Mouse (Mus musculus): ENCODE measurements around the gene Mst1. TPM values are rescaled to one million over a fixed set of nuclear protein-coding genes. Genes with fewer than 3 reads are reported as not detected.

The Mst1 gene
- polyA plus RNA-seq (2016; fragmentation: Nextera tagmentation; extraction: Ambion mirVana) = 0.54 and 0.74 TPM in 2 replicates

GRCm38 (mm10) chr9:108080168-108080567, at the start of gene Mst1:
Gene Mst1 (plus strand): TSS chr9:108080436.
- no peak for DNase-seq (ENCODE audit: low spot score)
- Histone ChIP-seq H3K9me3 (replicated peaks) (no peaks in the 10 kb centered on the region), H3K27ac (peak within 1 kb of the TSS; percentile 90), H3K36me3 (peaks cover 16% of the 10 kb centered on the region), H3K4me3 (peak within 1 kb of the TSS; percentile 85), H3K4me1 (peaks cover 51% of the 10 kb centered on the region), H3K27me3 (ENCODE audit: low read depth, poor library complexity, severe bottlenecking) (peaks cover 54% of the 10 kb centered on the region)
- WGBS = 74% methylated on average over 5 of the region's 5 CpGs

- 90% methylated on average over 5 of the region's 5 CpGs for WGBS
- Histone ChIP-seq H3K27ac (no peak overlapping the region), H3K4me1 (no peaks in the 10 kb centered on the region), H3K27me3 (ENCODE audit: low read depth, poor library complexity, severe bottlenecking) (no peaks in the 10 kb centered on the region), H3K4me3 (no peak overlapping the region), H3K36me3 (peaks cover 90% of the 10 kb centered on the region), H3K9me3 (replicated peaks) (peaks cover 4% of the 10 kb centered on the region; the same call in 1 of the 2 replicates)
- DNase-seq (ENCODE audit: low spot score) = no peak
Measured at GRCm38 (mm10) chr9:108032126-108032525, 48.1 kb upstream of the Mst1 start.

GRCm38 (mm10) chr9:108035331-108036156, 44.7 kb upstream of the Mst1 start:
- H3K36me3 ChIP-seq = peaks cover 89% of the 10 kb centered on the region
- no peak for DNase-seq (ENCODE audit: low spot score)
- H3K27me3 ChIP-seq (ENCODE audit: low read depth, poor library complexity, severe bottlenecking) = no peaks in the 10 kb centered on the region
- H3K27ac ChIP-seq = no peak overlapping the region
- WGBS = 96% methylated on average over 2 of the region's 2 CpGs
- no peak overlapping the region for H3K4me3 ChIP-seq
- no peaks in the 10 kb centered on the region for H3K9me3 ChIP-seq (replicated peaks)
- no peaks in the 10 kb centered on the region for H3K4me1 ChIP-seq

GRCm38 (mm10) chr9:108044751-108045492, 35.3 kb upstream of the Mst1 start:
- no peak for DNase-seq (ENCODE audit: low spot score)

DNA sequence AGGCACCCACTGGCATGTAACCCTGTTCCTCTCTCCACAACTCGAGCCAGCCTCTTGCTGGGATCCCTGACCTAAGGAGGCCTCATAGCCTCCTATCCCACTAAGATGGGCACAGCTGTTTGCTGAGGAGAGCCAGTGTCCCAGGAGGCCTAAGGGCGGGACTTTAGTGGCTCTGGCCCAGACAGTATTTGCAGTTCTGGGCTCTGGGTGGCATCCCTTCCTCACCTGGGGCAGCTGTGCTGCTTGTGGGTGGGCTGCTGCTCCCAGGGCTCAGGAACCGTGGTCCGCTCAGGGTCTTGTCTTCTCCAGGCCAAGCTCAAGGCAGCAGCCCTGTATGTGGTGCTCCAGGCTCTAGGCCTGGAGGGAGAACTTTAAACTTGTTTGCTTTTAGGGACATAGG, 33.7 kb upstream of the Mst1 start:
- WGBS = 91% methylated on average over 4 of the region's 4 CpGs
- Histone ChIP-seq H3K27me3 (ENCODE audit: low read depth, poor library complexity, severe bottlenecking) (no peaks in the 10 kb centered on the region), H3K4me1 (peaks cover 26% of the 10 kb centered on the region), H3K27ac (no peak overlapping the region), H3K9me3 (replicated peaks) (no peaks in the 10 kb centered on the region), H3K36me3 (peaks cover 68% of the 10 kb centered on the region), H3K4me3 (no peak overlapping the region)
- no peak for DNase-seq (ENCODE audit: low spot score)

More at GRCm38 (mm10) chr9:108044751-108045492, 35.3 kb upstream of the Mst1 start:
- no peak overlapping the region for H3K27ac ChIP-seq
- no peaks in the 10 kb centered on the region for H3K9me3 ChIP-seq (replicated peaks)
- H3K27me3 ChIP-seq (ENCODE audit: low read depth, poor library complexity, severe bottlenecking) = no peaks in the 10 kb centered on the region
- H3K4me3 ChIP-seq = no peak overlapping the region
- peaks cover 22% of the 10 kb centered on the region for H3K4me1 ChIP-seq
- WGBS = 97% methylated on average over 8 of the region's 8 CpGs
- peaks cover 70% of the 10 kb centered on the region for H3K36me3 ChIP-seq

GRCm38 (mm10) chr9:108047601-108048565, 32.4 kb upstream of the Mst1 start:
- WGBS = 52% methylated on average over 17 of the region's 17 CpGs
- peaks cover 30% of the 10 kb centered on the region for H3K4me1 ChIP-seq
- H3K36me3 ChIP-seq = peaks cover 63% of the 10 kb centered on the region
- peak overlapping the region; percentile 64 for H3K4me3 ChIP-seq
- H3K9me3 ChIP-seq (replicated peaks) = no peaks in the 10 kb centered on the region
- no peaks in the 10 kb centered on the region for H3K27me3 ChIP-seq (ENCODE audit: low read depth, poor library complexity, severe bottlenecking)
- DNase-seq (ENCODE audit: low spot score) = peak; percentile 35
- H3K27ac ChIP-seq = peak overlapping the region; percentile 81; the same call in 1 of the 2 replicates

DNA sequence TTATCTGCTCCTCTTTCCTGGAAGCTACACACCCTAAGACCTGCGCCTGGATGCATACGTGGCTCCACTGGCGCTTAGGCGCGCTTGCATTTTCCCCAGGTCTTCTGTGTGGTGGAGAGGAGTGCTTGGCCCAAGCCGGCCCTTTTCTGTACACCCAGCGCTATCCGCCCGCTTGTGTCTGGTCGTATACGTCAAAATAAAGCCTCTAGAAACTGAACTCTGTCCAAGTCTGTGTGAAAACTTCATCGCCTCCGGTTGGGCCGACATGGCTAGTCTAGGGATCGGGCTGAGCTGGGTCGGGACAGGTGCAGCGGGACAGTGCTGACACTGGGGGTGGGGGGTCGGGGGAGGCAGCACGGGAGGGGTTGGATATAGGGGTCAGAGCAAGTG, 31.7 kb upstream of the Mst1 start:
- Histone ChIP-seq H3K4me1 (peaks cover 37% of the 10 kb centered on the region), H3K27me3 (ENCODE audit: low read depth, poor library complexity, severe bottlenecking) (no peaks in the 10 kb centered on the region), H3K36me3 (peaks cover 62% of the 10 kb centered on the region), H3K9me3 (replicated peaks) (no peaks in the 10 kb centered on the region), H3K27ac (peak overlapping the region; percentile 81), H3K4me3 (peak overlapping the region; percentile 64)
- WGBS = 2% methylated on average over 19 of the region's 19 CpGs
- no peak for DNase-seq (ENCODE audit: low spot score)

- DNase-seq (ENCODE audit: low spot score) = peak; percentile 96
- Histone ChIP-seq H3K9me3 (replicated peaks) (no peaks in the 10 kb centered on the region), H3K4me1 (peaks cover 37% of the 10 kb centered on the region), H3K27me3 (ENCODE audit: low read depth, poor library complexity, severe bottlenecking) (no peaks in the 10 kb centered on the region), H3K4me3 (peak within 1 kb of the TSS; percentile 64), H3K36me3 (peaks cover 65% of the 10 kb centered on the region), H3K27ac (peak within 1 kb of the TSS; percentile 81)
- under 1% methylated on average over 39 of the region's 39 CpGs for WGBS
Measured at GRCm38 (mm10) chr9:108049016-108049455, 31.2 kb upstream of the Mst1 start, which contains the start of gene Gmppb. Gene Gmppb (plus strand): TSS chr9:108049242.

- H3K36me3 ChIP-seq = peaks cover 68% of the 10 kb centered on the region
- H3K27me3 ChIP-seq (ENCODE audit: low read depth, poor library complexity, severe bottlenecking) = no peaks in the 10 kb centered on the region
- peak overlapping the region; percentile 64 for H3K4me3 ChIP-seq
- no peaks in the 10 kb centered on the region for H3K9me3 ChIP-seq (replicated peaks)
- peaks cover 37% of the 10 kb centered on the region for H3K4me1 ChIP-seq
- 42% methylated on average over 15 of the region's 15 CpGs for WGBS
- peak overlapping the region; percentile 81 for H3K27ac ChIP-seq
- DNase-seq (ENCODE audit: low spot score) = no peak
Measured at GRCm38 (mm10) chr9:108049561-108050251, 30.5 kb upstream of the Mst1 start.

- Histone ChIP-seq H3K27ac (no peak overlapping the region), H3K4me3 (no peak overlapping the region), H3K9me3 (replicated peaks) (no peaks in the 10 kb centered on the region), H3K36me3 (peaks cover 68% of the 10 kb centered on the region), H3K4me1 (peaks cover 37% of the 10 kb centered on the region), H3K27me3 (ENCODE audit: low read depth, poor library complexity, severe bottlenecking) (no peaks in the 10 kb centered on the region)
- DNase-seq (ENCODE audit: low spot score) = no peak
- WGBS = 93% methylated on average over 15 of the region's 15 CpGs
Measured at GRCm38 (mm10) chr9:108051184-108051930, 28.9 kb upstream of the Mst1 start.

DNA sequence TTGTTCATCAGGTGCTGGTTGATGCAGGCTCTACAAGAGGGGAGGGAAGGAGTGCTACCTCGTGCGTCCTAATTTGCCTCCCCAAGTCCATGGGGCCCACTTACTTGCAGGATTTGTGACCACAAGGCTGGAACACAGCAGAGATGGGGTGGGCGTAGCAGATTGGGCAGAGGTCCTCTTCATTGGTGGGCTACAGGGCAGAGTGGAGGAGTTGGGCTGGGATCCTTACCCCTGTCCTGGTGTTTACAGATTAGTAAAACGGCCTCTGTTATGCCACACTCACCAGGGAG, 28.4 kb upstream of the Mst1 start:
- Histone ChIP-seq H3K36me3 (peaks cover 68% of the 10 kb centered on the region), H3K9me3 (replicated peaks) (no peaks in the 10 kb centered on the region), H3K4me1 (peaks cover 37% of the 10 kb centered on the region), H3K4me3 (no peak overlapping the region), H3K27me3 (ENCODE audit: low read depth, poor library complexity, severe bottlenecking) (no peaks in the 10 kb centered on the region), H3K27ac (no peak overlapping the region)
- no peak for DNase-seq (ENCODE audit: low spot score)
- WGBS = 89% methylated on average over 4 of the region's 4 CpGs

All from limb, embryonic 10.5 days (tissue).